Mouse (Mus musculus) cerebellum, adult 18-20 months (tissue): ENCODE measurements around the gene Lmbr1l.

Source experiments
- DNase-seq, 2 experiments: peaks; one replicate each; pipeline ENCODE4 v3.0.0; 2021

The Lmbr1l gene

GRCm38 (mm10) chr15:98867321-98867720, 50.7 kb downstream of the Lmbr1l start:
- peak; percentile 49 to 71 for DNase-seq

GRCm38 (mm10) chr15:98866501-98866900, 51.5 kb downstream of the Lmbr1l start:
- no peak for DNase-seq

GRCm38 (mm10) chr15:98865771-98866170, 52.3 kb downstream of the Lmbr1l start:
- DNase-seq, result no peak

GRCm38 (mm10) chr15:98864951-98865350, 53.1 kb downstream of the Lmbr1l start:
- DNase-seq, result no peak

GRCm38 (mm10) chr15:98863451-98863958, 54.5 kb downstream of the Lmbr1l start:
- DNase-seq, result no peak

GRCm38 (mm10) chr15:98861701-98862410, 56.2 kb downstream of the Lmbr1l start:
- no peak for DNase-seq

GRCm38 (mm10) chr15:98860921-98861320, 57.1 kb downstream of the Lmbr1l start:
- DNase-seq, result no peak

GRCm38 (mm10) chr15:98859319-98860043, 58.5 kb downstream of the Lmbr1l start:
- DNase-seq, result no peak

GRCm38 (mm10) chr15:98854214-98854613, 63.8 kb downstream of the Lmbr1l start:
- no peak for DNase-seq
